Mouse (Mus musculus) c-Kit-negative CD71-positive TER-119-positive erythroid progenitor cells, embryonic 14.5 days (primary cell): ENCODE results near the gene Gm5089.

Source experiments
- DNase-seq: peaks from one replicate; pipeline ENCODE4 v3.0.0-alpha.2; 2013; ENCODE audit warnings: low read depth, low spot score

Gene Gm5089

GRCm38 (mm10) chr14:122426529-122427203, 24.2 kb downstream of the Gm5089 start:
- no peak for DNase-seq

GRCm38 (mm10) chr14:122424441-122424840, 26.5 kb downstream of the Gm5089 start:
- DNase-seq, result no peak

- no peak for DNase-seq
These were observed 34.6 kb downstream of the Gm5089 start for GRCm38 (mm10) chr14:122416166-122416771.

- no peak for DNase-seq
These were observed 36.1 kb downstream of the Gm5089 start for GRCm38 (mm10) chr14:122414786-122415185.

GRCm38 (mm10) chr14:122413542-122413928, 37.4 kb downstream of the Gm5089 start:
- DNase-seq, result no peak

GRCm38 (mm10) chr14:122412841-122413541, 37.9 kb downstream of the Gm5089 start:
- DNase-seq, result no peak

- DNase-seq, result no peak
These were observed 44.2 kb downstream of the Gm5089 start for GRCm38 (mm10) chr14:122406541-122407219.

- no peak for DNase-seq
These were observed 44.9 kb downstream of the Gm5089 start for GRCm38 (mm10) chr14:122405897-122406540.

- DNase-seq, result no peak
These were observed 45.7 kb downstream of the Gm5089 start for GRCm38 (mm10) chr14:122405236-122405635.

GRCm38 (mm10) chr14:122404596-122405154, 46.2 kb downstream of the Gm5089 start:
- no peak for DNase-seq

- DNase-seq, result no peak
These were observed 47.4 kb downstream of the Gm5089 start for GRCm38 (mm10) chr14:122403422-122403940.

- no peak for DNase-seq
These were observed 48.1 kb downstream of the Gm5089 start for GRCm38 (mm10) chr14:122402716-122403258.

- DNase-seq, result no peak
These were observed 49.0 kb downstream of the Gm5089 start for GRCm38 (mm10) chr14:122401886-122402285.

GRCm38 (mm10) chr14:122399906-122400305, 51.0 kb downstream of the Gm5089 start:
- no peak for DNase-seq

- no peak for DNase-seq
These were observed 52.2 kb downstream of the Gm5089 start for GRCm38 (mm10) chr14:122398676-122399075.

- DNase-seq, result no peak
These were observed 57.8 kb downstream of the Gm5089 start for GRCm38 (mm10) chr14:122393119-122393518.

- DNase-seq, result no peak
These were observed 60.0 kb downstream of the Gm5089 start for GRCm38 (mm10) chr14:122390935-122391334.

GRCm38 (mm10) chr14:122389684-122390370, 61.1 kb downstream of the Gm5089 start:
- no peak for DNase-seq

- DNase-seq, result no peak
These were observed 62.4 kb downstream of the Gm5089 start for GRCm38 (mm10) chr14:122388431-122389031.

GRCm38 (mm10) chr14:122387781-122388180, 63.1 kb downstream of the Gm5089 start:
- no peak for DNase-seq
